Mouse (Mus musculus): ENCODE data around the gene Sufu. TPM values are rescaled to one million over a fixed set of nuclear protein-coding genes. Genes with fewer than 3 reads are reported as not detected.

Gene Sufu
- total and polyA plus RNA-seq, 2 experiments from 2014 or later = 17.2 to 21.4 TPM

- Histone ChIP-seq H3K4me1 (ENCODE audit: insufficient read depth, low read length) (peaks cover 36% of the 10 kb centered on the region), H3K9me3 (ENCODE audit: low read length) (no peaks in the 10 kb centered on the region), H3K27ac (peak overlapping the region; percentile 70; the same call in 1 of the 2 replicates), H3K9ac (replicated peaks; ENCODE audit: low read length) (peak overlapping the region; percentile 14; the same call in 1 of the 2 replicates), H3K27me3 (ENCODE audit: insufficient read depth, low read length) (no peaks in the 10 kb centered on the region), H3K4me2 (ENCODE audit: low read depth, low read length) (peak overlapping the region; percentile 52), H3K36me3 (ENCODE audit: insufficient read depth, low read length) (no peaks in the 10 kb centered on the region), H3K4me3 (ENCODE audit: low read length) (no peak overlapping the region)
- peak; percentile 24 for TF ChIP-seq CTCF (IDR thresholded peaks at IDR 0.05; ENCODE audit: low read depth)
- WGBS = 21% methylated on average over 14 of the region's 14 CpGs
- ATAC-seq (no peak), DNase-seq (ENCODE audit: low spot score) (no peak)
These were observed 128.1 kb downstream of the Sufu start for GRCm38 (mm10) chr19:46524601-46525321.

GRCm38 (mm10) chr19:46525691-46526631 is 129.3 kb downstream of the Sufu start:
- no peak overlapping the region for H3K27ac ChIP-seq
- no peak overlapping the region for H3K9ac ChIP-seq (replicated peaks; ENCODE audit: low read length)
- no peak overlapping the region for H3K4me3 ChIP-seq (ENCODE audit: low read length)
- TF ChIP-seq CTCF (IDR thresholded peaks at IDR 0.05; ENCODE audit: low read depth) = no peak
- H3K36me3 ChIP-seq (ENCODE audit: insufficient read depth, low read length) = no peaks in the 10 kb centered on the region
- H3K4me2 ChIP-seq (ENCODE audit: low read depth, low read length) = no peak overlapping the region
- H3K9me3 ChIP-seq (ENCODE audit: low read length) = no peaks in the 10 kb centered on the region
- 46% methylated on average over 10 of the region's 10 CpGs for WGBS
- ATAC-seq (no peak), DNase-seq (ENCODE audit: low spot score) (no peak)
- peaks cover 48% of the 10 kb centered on the region for H3K4me1 ChIP-seq (ENCODE audit: insufficient read depth, low read length)
- H3K27me3 ChIP-seq (ENCODE audit: insufficient read depth, low read length) = no peaks in the 10 kb centered on the region

GRCm38 (mm10) chr19:46527632-46528528 is 131.2 kb downstream of the Sufu start:
- Histone ChIP-seq H3K36me3 (ENCODE audit: insufficient read depth, low read length) (no peaks in the 10 kb centered on the region), H3K27ac (peak overlapping the region; percentile 84), H3K9ac (replicated peaks; ENCODE audit: low read length) (peak overlapping the region; percentile 40), H3K9me3 (ENCODE audit: low read length) (no peaks in the 10 kb centered on the region), H3K4me1 (ENCODE audit: insufficient read depth, low read length) (peaks cover 62% of the 10 kb centered on the region), H3K4me3 (ENCODE audit: low read length) (peak overlapping the region; percentile 20), H3K27me3 (ENCODE audit: insufficient read depth, low read length) (no peaks in the 10 kb centered on the region), H3K4me2 (ENCODE audit: low read depth, low read length) (peak overlapping the region; percentile 60)
- DNase-seq (ENCODE audit: low spot score) = no peak
- TF ChIP-seq CTCF (IDR thresholded peaks at IDR 0.05; ENCODE audit: low read depth) = no peak
- 11% methylated on average over 17 of the region's 17 CpGs for WGBS
- ATAC-seq = no peak

- under 1% methylated on average over 20 of the region's 20 CpGs for WGBS
- peak; percentile 71 for ATAC-seq
- Histone ChIP-seq H3K4me1 (ENCODE audit: insufficient read depth, low read length) (peaks cover 59% of the 10 kb centered on the region), H3K27me3 (ENCODE audit: insufficient read depth, low read length) (no peaks in the 10 kb centered on the region), H3K9me3 (ENCODE audit: low read length) (no peaks in the 10 kb centered on the region), H3K27ac (peak overlapping the region; percentile 84), H3K4me2 (ENCODE audit: low read depth, low read length) (peak overlapping the region; percentile 60), H3K36me3 (ENCODE audit: insufficient read depth, low read length) (no peaks in the 10 kb centered on the region), H3K9ac (replicated peaks; ENCODE audit: low read length) (peak overlapping the region; percentile 40), H3K4me3 (ENCODE audit: low read length) (peak overlapping the region; percentile 20)
- TF ChIP-seq CTCF (IDR thresholded peaks at IDR 0.05; ENCODE audit: low read depth) = peak; percentile 33; the same call in 1 of the 2 replicates
- peak; percentile 82 for DNase-seq (ENCODE audit: low spot score)
These were observed 132.0 kb downstream of the Sufu start for GRCm38 (mm10) chr19:46528529-46529213.

- peak; percentile 43 for DNase-seq (ENCODE audit: low spot score)
- Histone ChIP-seq H3K4me1 (ENCODE audit: insufficient read depth, low read length) (peaks cover 49% of the 10 kb centered on the region), H3K36me3 (ENCODE audit: insufficient read depth, low read length) (no peaks in the 10 kb centered on the region), H3K27ac (peak overlapping the region; percentile 84), H3K9ac (replicated peaks; ENCODE audit: low read length) (peak overlapping the region; percentile 40), H3K4me2 (ENCODE audit: low read depth, low read length) (peak overlapping the region; percentile 60), H3K27me3 (ENCODE audit: insufficient read depth, low read length) (no peaks in the 10 kb centered on the region), H3K4me3 (ENCODE audit: low read length) (no peak overlapping the region), H3K9me3 (ENCODE audit: low read length) (no peaks in the 10 kb centered on the region)
- peak; percentile 24; the same call in 1 of the 2 replicates for ATAC-seq
- 14% methylated on average over 13 of the region's 13 CpGs for WGBS
- TF ChIP-seq CTCF (IDR thresholded peaks at IDR 0.05; ENCODE audit: low read depth) = peak; percentile 7; the same call in 1 of the 2 replicates
These were observed 133.1 kb downstream of the Sufu start for GRCm38 (mm10) chr19:46529601-46530448.
